Mouse (Mus musculus) spleen, adult 2 months (tissue): ENCODE measurements around the gene Brca1. TPM values are rescaled to one million over a fixed set of nuclear protein-coding genes. Genes with fewer than 3 reads are reported as not detected.
A peak's percentile ranks its signal among the peaks of the same experiment; 100 is the strongest.
"Not testable (repeated sequence)": the region's sequence is repeated elsewhere in the genome, so short reads cannot be mapped to it uniquely, and the experiment has no call there.

ENCODE experiments used
- DNase-seq, 2 experiments: peaks; one replicate each; pipeline versions ENCODE4 v3.0.0 to v3.0.0-alpha.2; 2012 to 2021; ENCODE audit warnings: low spot score in 2 of 2, low read depth in 1 of 2
- H3K27ac ChIP-seq: fragments of 200-500 bp; 2 replicates; pipeline ENCODE4 v1.5.1; 2012; ENCODE audit warnings: low read length, inconsistent platforms; ENCODE audit not compliant: insufficient read depth
- H3K27me3 ChIP-seq: fragments of 200-500 bp; 2 replicates; pipeline ENCODE4 v1.6.1; 2012; ENCODE audit warnings: mild to moderate bottlenecking, moderate library complexity, low read length, inconsistent platforms; ENCODE audit not compliant: control insufficient read depth, insufficient read depth
- H3K36me3 ChIP-seq: fragments of 200-500 bp; 2 replicates; pipeline ENCODE4 v1.6.1; 2012; ENCODE audit warnings: mild to moderate bottlenecking, low read length, inconsistent platforms; ENCODE audit not compliant: control insufficient read depth, insufficient read depth
- H3K4me1 ChIP-seq: fragments of 200-500 bp; 2 replicates; pipeline ENCODE4 v1.6.1; 2011; ENCODE audit warnings: inconsistent platforms; ENCODE audit not compliant: control insufficient read depth, insufficient read depth, insufficient read length
- H3K4me3 ChIP-seq: fragments of 200-500 bp; 2 replicates; pipeline ENCODE4 v1.5.1; 2011; ENCODE audit warnings: mild to moderate bottlenecking, inconsistent platforms; ENCODE audit not compliant: insufficient read depth, insufficient read length; ENCODE audit errors: extremely low read depth
- CTCF ChIP-seq: fragments of 200-500 bp; IDR thresholded peaks from 2 replicates; pipeline ENCODE4 v1.5.1; 2011; ENCODE audit warnings: mild to moderate bottlenecking, inconsistent platforms; ENCODE audit not compliant: insufficient read depth, insufficient read length, insufficient replicate concordance; ENCODE audit errors: extremely low read depth
- POLR2A ChIP-seq: fragments of 200-500 bp; IDR thresholded peaks from 2 replicates; pipeline ENCODE4 v1.6.1; 2011; ENCODE audit warnings: low read depth, low read length, inconsistent platforms
- WGBS: fragments of 180-500 bp; shearing (Covaris S2); methylation state at CpG from one replicate; pipeline ENCODE4 v1.1.7; 2018; 5-methylcytosine and 5-hydroxymethylcytosine counted together
- polyA plus RNA-seq: library from polyadenylated mRNA; depleted of rRNA; stranded (reverse); fragments of >200 nt; gene quantifications from 2 replicates; pipeline ENCODE4 v1.2.3, GENCODE M21; 2012

Brca1 gene
- polyA plus RNA-seq, 1 experiment = 1.5 TPM

DNA sequence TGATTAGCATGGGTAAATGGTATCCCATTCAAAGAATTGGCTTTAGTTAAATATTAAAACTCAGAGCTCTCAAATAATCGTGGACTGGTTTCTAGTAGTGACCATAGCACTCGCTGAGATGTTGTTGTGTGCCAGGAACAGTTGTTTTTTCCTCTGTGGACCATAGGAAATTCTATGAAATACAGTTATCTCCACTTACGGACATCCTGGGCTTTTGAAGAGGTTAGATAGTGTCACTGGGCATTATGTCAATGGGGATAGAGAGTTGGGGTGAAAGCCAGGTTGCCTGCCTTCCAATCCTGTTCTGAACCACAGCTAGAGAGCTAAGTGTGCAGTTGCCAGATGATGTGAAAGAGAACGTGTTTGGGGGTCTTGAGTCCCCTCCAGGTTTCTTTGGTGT lies 34.0 kb upstream of the Brca1 start:
- no peak for DNase-seq
- H3K4me3 ChIP-seq = no peak overlapping the region
- WGBS = 80% methylated on average over 4 of the region's 4 CpGs
- peaks cover 6% of the 10 kb centered on the region; the same call in 1 of the 2 replicates for H3K36me3 ChIP-seq
- peaks cover 7% of the 10 kb centered on the region; the same call in 1 of the 2 replicates for H3K4me1 ChIP-seq
- no peak overlapping the region for H3K27ac ChIP-seq
- H3K27me3 ChIP-seq = no peaks in the 10 kb centered on the region
- TF ChIP-seq POLR2A (no peak), CTCF (no peak)

DNA sequence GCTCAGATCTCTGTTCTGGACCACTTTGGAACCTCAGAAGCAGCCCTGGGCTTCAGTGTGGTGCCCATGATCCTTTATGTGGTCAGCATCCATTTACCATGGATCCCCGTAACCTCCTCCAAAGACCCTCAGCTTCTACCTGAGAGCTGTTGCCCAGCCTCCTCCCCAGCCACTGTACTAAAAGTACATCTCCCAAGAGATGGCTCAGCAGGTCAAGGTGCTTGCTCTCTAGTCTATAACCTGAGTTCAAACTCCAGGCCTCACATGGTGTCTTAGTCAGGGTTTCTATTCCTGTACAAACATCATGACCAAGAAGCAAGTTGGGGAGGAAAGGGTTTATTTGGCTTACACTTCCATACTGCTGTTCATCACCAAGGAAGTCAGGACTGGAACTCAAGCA lies 33.3 kb upstream of the Brca1 start:
- H3K4me3 ChIP-seq, H3K27ac ChIP-seq, H3K36me3 ChIP-seq, H3K27me3 ChIP-seq, DNase-seq, H3K4me1 ChIP-seq: not testable (repeated sequence)
- WGBS = 96% methylated on average over 1 of the region's 1 CpGs

DNA sequence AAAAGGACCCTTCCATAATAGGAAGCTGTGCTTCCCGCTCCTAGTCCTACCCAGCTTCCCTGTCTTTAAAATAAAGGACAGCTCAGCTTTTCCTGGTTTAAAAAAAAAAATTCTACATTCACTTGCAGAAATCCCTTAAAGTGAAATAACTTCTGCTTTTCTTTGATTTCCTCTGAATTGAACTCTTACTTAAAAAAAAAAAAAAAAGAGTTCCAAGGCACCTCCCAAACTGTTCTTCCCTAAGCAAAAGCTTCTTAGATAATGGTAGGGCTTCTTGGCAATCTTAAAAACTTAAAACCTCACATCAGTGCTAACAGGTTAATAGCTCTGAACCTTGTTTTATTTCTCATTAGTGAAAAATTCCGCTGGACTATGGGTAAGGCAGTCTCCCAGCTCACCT lies 31.4 kb upstream of the Brca1 start:
- no peak overlapping the region for H3K27ac ChIP-seq
- H3K4me3 ChIP-seq = no peak overlapping the region
- peaks cover 12% of the 10 kb centered on the region for H3K36me3 ChIP-seq
- H3K27me3 ChIP-seq = no peaks in the 10 kb centered on the region
- DNase-seq = no peak
- peaks cover 7% of the 10 kb centered on the region; the same call in 1 of the 2 replicates for H3K4me1 ChIP-seq
- WGBS = 77% methylated on average over 2 of the region's 2 CpGs
- no peak for TF ChIP-seq POLR2A
- no peak for TF ChIP-seq CTCF

DNA sequence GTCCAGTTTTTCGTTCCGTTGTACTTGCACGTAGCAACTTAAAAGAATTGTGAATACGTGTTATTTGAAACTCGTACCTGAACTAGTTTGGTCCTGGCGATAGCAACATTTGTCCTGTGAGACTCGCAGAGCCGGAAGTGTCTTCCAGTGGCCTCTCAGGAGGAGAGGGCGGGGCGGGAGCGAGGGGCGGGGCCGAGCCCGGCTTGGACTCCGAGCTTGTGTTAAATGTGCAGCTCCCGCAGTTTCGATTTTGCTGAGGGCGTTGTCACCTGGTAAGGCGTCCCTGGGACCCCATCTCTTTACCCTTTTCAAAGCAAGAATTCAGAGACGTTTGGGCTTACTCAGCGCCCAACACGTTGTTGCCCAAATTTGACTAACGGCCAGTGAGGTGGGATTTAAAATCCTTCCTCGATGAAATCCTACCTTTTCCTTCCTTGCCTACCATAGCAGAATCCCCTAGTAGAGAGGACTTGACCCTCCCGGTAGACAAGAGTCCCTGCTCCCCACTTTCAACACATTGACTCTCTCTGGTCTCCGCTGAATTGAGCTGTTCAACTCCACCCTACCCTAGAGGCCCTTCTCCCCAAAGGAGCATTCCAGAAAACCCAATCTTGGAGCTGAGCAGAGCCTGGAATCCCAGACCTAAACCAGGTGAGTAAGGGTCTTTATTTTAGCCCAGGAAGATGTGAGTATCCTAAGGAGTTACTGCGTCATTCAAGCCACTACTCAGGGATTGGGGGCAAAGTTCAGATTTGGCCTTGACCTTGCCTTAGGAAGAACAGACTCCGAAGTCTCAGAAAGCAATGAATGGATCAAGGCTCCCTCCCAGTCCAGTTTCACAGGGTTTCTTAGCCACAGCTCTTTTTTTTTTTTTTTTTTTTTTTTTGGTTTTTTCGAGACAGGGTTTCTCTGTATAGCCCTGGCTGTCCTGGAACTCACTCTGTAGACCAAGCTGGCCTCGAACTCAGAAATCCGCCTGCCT lies 30.6 kb upstream of the Brca1 start, which contains the start of gene Tmem106a:
TSS of gene Tmem106a (plus strand) at position 189 of the 982 bp plus-strand sequence.
- Histone ChIP-seq H3K4me3 (peak within 1 kb of the TSS; percentile 60), H3K27me3 (no peaks in the 10 kb centered on the region), H3K27ac (peak within 1 kb of the TSS; percentile 45; the same call in 1 of the 2 replicates), H3K36me3 (peaks cover 19% of the 10 kb centered on the region), H3K4me1 (peaks cover 7% of the 10 kb centered on the region; the same call in 1 of the 2 replicates)
- TF ChIP-seq CTCF (no peak), POLR2A (no peak; the same call in 1 of the 2 replicates)
- peak; percentile 12 to 46 for DNase-seq
- WGBS = 19% methylated on average over 29 of the region's 31 CpGs

DNA sequence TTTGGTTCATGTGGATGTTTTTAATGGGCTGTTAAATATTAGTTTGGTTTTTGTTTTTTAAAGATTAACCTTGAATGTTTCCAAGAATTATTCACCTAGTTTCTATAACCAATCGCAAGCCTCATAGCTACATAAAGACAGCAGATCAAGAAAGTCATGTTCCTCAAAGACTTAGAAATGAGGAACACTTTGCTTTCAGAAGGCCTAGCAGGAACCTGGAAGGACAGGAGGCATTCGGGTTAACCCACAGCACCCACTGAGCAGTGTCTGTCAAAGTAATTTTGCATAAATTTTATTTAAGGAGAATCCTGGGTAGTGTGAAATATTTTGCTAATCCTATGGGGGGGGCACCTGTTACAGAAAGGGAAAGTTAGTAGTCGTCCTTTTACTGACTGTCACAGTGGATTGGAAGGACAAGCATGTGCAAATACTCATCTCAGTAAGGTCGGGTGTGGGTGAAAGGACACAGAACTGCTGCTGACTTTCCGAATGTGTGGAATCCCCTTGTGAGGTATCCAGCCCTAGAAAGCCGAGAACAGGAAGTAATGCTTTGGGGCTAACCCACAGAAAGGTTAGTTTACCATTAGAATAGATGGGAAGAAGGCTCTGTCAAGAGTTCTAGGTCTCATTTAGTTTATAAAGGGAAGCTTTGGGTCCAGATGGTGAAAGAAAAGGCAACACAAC lies 29.5 kb upstream of the Brca1 start:
- Histone ChIP-seq H3K4me3 (no peak overlapping the region), H3K27ac (no peak overlapping the region), H3K27me3 (no peaks in the 10 kb centered on the region), H3K36me3 (peaks cover 27% of the 10 kb centered on the region), H3K4me1 (peaks cover 7% of the 10 kb centered on the region; the same call in 1 of the 2 replicates)
- 74% methylated on average over 6 of the region's 6 CpGs for WGBS
- DNase-seq = no peak
- TF ChIP-seq POLR2A (no peak), CTCF (no peak)

DNA sequence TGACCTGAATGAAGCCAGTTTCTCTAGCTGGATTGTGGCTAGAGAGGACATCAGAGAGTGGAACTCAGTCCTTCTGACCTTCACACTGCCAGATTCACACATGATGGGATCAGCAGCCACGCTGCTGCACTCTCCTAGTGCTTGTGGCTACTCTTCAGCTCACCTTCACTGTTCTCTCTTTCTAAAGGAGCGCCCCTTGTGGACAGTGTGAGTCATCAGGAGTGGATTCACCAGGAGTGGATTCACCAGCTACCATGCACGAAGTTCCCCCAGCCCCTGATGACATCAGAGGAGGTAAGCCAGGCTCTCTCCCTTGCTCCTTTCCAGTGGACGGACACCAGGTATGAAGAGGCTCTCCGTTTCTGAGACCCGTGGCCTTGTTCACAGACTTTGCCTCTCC lies 24.4 kb upstream of the Brca1 start:
- Histone ChIP-seq H3K27ac (no peak overlapping the region), H3K36me3 (peaks cover 58% of the 10 kb centered on the region), H3K4me1 (no peaks in the 10 kb centered on the region; the same call in 1 of the 2 replicates), H3K27me3 (no peaks in the 10 kb centered on the region), H3K4me3 (no peak overlapping the region)
- WGBS = 95% methylated on average over 6 of the region's 6 CpGs
- DNase-seq = no peak
- TF ChIP-seq CTCF (no peak), POLR2A (no peak)

DNA sequence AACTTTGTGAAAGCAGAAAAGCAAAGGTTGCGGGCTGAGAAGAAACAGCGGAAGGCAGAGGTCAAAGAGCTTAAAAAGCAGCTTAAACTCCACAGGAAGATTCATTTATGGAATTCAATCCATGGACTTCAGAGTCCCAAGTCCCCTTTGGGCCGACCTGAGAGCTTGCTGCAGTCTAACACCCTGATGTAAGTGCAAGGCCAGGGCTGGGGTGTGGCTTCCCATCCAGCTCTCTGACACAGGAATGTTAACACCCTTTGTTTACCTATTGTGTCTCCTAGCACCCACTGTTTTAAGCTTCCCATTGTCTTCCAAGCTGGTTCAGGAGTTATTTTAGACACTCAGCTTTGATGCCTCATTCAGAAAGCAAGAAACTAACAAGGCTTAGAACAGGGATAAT lies 16.7 kb upstream of the Brca1 start:
- Histone ChIP-seq H3K4me1 (no peaks in the 10 kb centered on the region), H3K27ac (no peak overlapping the region), H3K4me3 (no peak overlapping the region), H3K36me3 (peaks cover 69% of the 10 kb centered on the region), H3K27me3 (no peaks in the 10 kb centered on the region)
- TF ChIP-seq CTCF = no peak
- TF ChIP-seq POLR2A = no peak
- DNase-seq = no peak
- 89% methylated on average over 3 of the region's 3 CpGs for whole genome bisulfite sequencing
